Mouse (Mus musculus): ENCODE data around the gene Gpbp1l1. TPM values are rescaled to one million over a fixed set of nuclear protein-coding genes. Genes with fewer than 3 reads are reported as not detected.

The Gpbp1l1 gene
- total RNA-seq, 4 experiments from 2014 or later = 40.2 to 57.7 (median 48.3) TPM

GRCm38 (mm10) chr4:116635197-116635596 lies 77.7 kb downstream of the Gpbp1l1 start:
- DNase-seq (ENCODE audit: low spot score in 2 of 2) = no peak

- DNase-seq (ENCODE audit: low spot score in 2 of 2) = no peak
Measured at GRCm38 (mm10) chr4:116638821-116639220, 81.4 kb downstream of the Gpbp1l1 start.

- DNase-seq (ENCODE audit: low spot score in 2 of 2) = no peak
Measured at GRCm38 (mm10) chr4:116642071-116642470, 84.6 kb downstream of the Gpbp1l1 start.

Other genes with a start within 250 kb of the Gpbp1l1 start
- 100 to 1,000 TPM in 1 of 4 experiments, 10 to 100 TPM in 3; 87.3 to 111 (median 97.4) TPM for gene Mast2, start 93.5 kb upstream of the Gpbp1l1 start, total RNA-seq (2022)
- 10 to 100 TPM; 19.2 to 21.3 (median 20.1) TPM for gene Ipp, start 50.1 kb upstream of the Gpbp1l1 start, total RNA-seq (2022)
- 10 to 100 TPM; 10.1 to 12.8 (median 12.0) TPM for gene Tmem69, start 1.7 kb upstream of the Gpbp1l1 start, total RNA-seq (2022)
- 1 to 10 TPM; 5.5 to 8.0 (median 7.1) TPM for gene Ccdc17, start 39.0 kb downstream of the Gpbp1l1 start, total RNA-seq (2022)
- 10 to 100 TPM; 26.8 to 28.5 (median 27.2) TPM for gene Nasp, start 70.3 kb downstream of the Gpbp1l1 start, total RNA-seq (2022)
- gene Akr1a1, start 94.0 kb downstream of the Gpbp1l1 start, total RNA-seq (2022) = 100 to 1,000 TPM; 426 to 437 (median 430) TPM
- 100 to 1,000 TPM; 171 to 219 (median 193) TPM for gene Prdx1, start 127.9 kb downstream of the Gpbp1l1 start, total RNA-seq (2022)
- gene Mmachc, start 150.7 kb downstream of the Gpbp1l1 start, total RNA-seq (2022) = 10 to 100 TPM; 14.0 to 18.4 (median 14.8) TPM
- 1 to 10 TPM; 4.3 to 8.4 (median 6.3) TPM for gene Ccdc163, start 150.9 kb downstream of the Gpbp1l1 start, total RNA-seq (2022)
- gene Tesk2, start 163.3 kb downstream of the Gpbp1l1 start, total RNA-seq (2022) = 1 to 10 TPM; 5.1 to 5.8 (median 5.5) TPM
- 10 to 100 TPM; 13.1 to 15.3 (median 14.9) TPM for gene Toe1, start 250.0 kb downstream of the Gpbp1l1 start, total RNA-seq (2022)

Data from left cerebral cortex, adult 8-10 months (tissue).